Mouse (Mus musculus) liver, embryonic 14.5 days (tissue): ENCODE data around the gene Asic1. TPM values are rescaled to one million over a fixed set of nuclear protein-coding genes. Genes with fewer than 3 reads are reported as not detected.
A peak's percentile ranks its signal among the peaks of the same experiment; 100 is the strongest.

ENCODE experiments used
- ATAC-seq: fragments of 200-750 bp; cut with Nextera tagmentation; 2 replicates; pipeline ENCODE4 v1.8.0; 2017; ENCODE audit warnings: moderate number of reproducible peaks, mild to moderate bottlenecking, moderate library complexity; ENCODE audit not compliant: insufficient read depth
- DNase-seq, 3 experiments: peaks; one replicate each; pipeline ENCODE4 v3.0.0-alpha.2; 2012 to 2013; ENCODE audit warnings: low read depth in 3 of 3, low spot score in 3 of 3
- H3K27ac ChIP-seq: fragments of 300-500 bp; sonication (generic); 2 replicates; pipeline ENCODE4 v1.5.1; 2014; ENCODE audit warnings: moderate library complexity, mild to moderate bottlenecking, control low read depth, inconsistent platforms
- H3K27me3 ChIP-seq: fragments of 300-500 bp; sonication (generic); 2 replicates; pipeline ENCODE4 v1.6.1; 2014; ENCODE audit warnings: mild to moderate bottlenecking, low read length, moderate library complexity; ENCODE audit not compliant: control insufficient read depth, insufficient read depth
- H3K36me3 ChIP-seq: fragments of 300-500 bp; sonication (generic); replicated peaks from 2 replicates; pipeline ENCODE4 v1.6.1; 2014; ENCODE audit warnings: low read depth; ENCODE audit not compliant: control insufficient read depth, insufficient read depth
- H3K4me1 ChIP-seq, 2 experiments: fragments of 200-500 bp in 1 of 2; fragments of 300-500 bp in 1 of 2; sonication (generic) in 1 of 2; replicated peaks; 2 replicates each; pipeline ENCODE4 v1.6.1; 2012 to 2014; ENCODE audit warnings: antibody characterized with exemption in 1 of 2, inconsistent platforms in 1 of 2, low read length in 1 of 2; ENCODE audit not compliant: control insufficient read depth in 2 of 2, insufficient read depth in 2 of 2
- H3K4me2 ChIP-seq: fragments of 300-500 bp; sonication (generic); 2 replicates; pipeline ENCODE4 v1.6.1; 2014; ENCODE audit warnings: low read depth, mild to moderate bottlenecking, control low read depth, moderate library complexity
- H3K4me3 ChIP-seq, 2 experiments: fragments of 200-500 bp in 1 of 2; fragments of 300-500 bp in 1 of 2; sonication (generic) in 1 of 2; 2 replicates each; pipeline ENCODE4 v1.5.1; 2012 to 2014; ENCODE audit warnings: low read depth in 2 of 2, low read length in 2 of 2, mild to moderate bottlenecking in 2 of 2, control low read depth in 1 of 2, inconsistent platforms in 1 of 2, moderate library complexity in 1 of 2; ENCODE audit not compliant: insufficient read depth in 1 of 2
- H3K9ac ChIP-seq: fragments of 300-500 bp; sonication (generic); replicated peaks from 2 replicates; pipeline ENCODE4 v1.6.1; 2014; ENCODE audit warnings: mild to moderate bottlenecking, control low read depth, moderate library complexity
- H3K9me3 ChIP-seq: fragments of 300-500 bp; sonication (generic); 2 replicates; pipeline ENCODE4 v1.6.1; 2016; ENCODE audit warnings: low read length, mixed read lengths; ENCODE audit not compliant: control insufficient read depth
- CTCF ChIP-seq: IDR thresholded peaks from 2 replicates; pipeline ENCODE4 v1.5.1; 2016; ENCODE audit warnings: antibody characterized with exemption, low read depth, control low read depth
- EP300 ChIP-seq: IDR thresholded peaks from 2 replicates; pipeline ENCODE4 v1.6.1; 2016; ENCODE audit warnings: antibody characterized with exemption, low read depth
- WGBS: fragments of 180-500 bp; shearing (Covaris S2); extraction: QIAGEN DNeasy Blood & Tissue Kit; methylation state at CpG from one replicate; pipeline ENCODE4 v1.1.7; 2014; ENCODE audit not compliant: insufficient replicate concordance; 5-methylcytosine and 5-hydroxymethylcytosine counted together
- polyA plus RNA-seq, 2 experiments: library from polyadenylated mRNA; depleted of rRNA in 1 of 2; stranded (reverse) in 1 of 2; unstranded in 1 of 2; fragments of >200 nt; fragmentation: Nextera tagmentation in 1 of 2; extraction: Ambion mirVana in 1 of 2; gene quantifications; 2 replicates each; pipeline versions ENCODE4 v1.2.1 to v1.2.3; 2012 to 2014

Asic1 gene
- polyA plus RNA-seq, 2 experiments = 0.04 to 0.15 TPM

- Histone ChIP-seq H3K9ac (no peak overlapping the region), H3K4me1 (peaks cover 9 to 10% of the 10 kb centered on the region in 2 experiments), H3K9me3 (no peaks in the 10 kb centered on the region), H3K27me3 (peaks cover 81% of the 10 kb centered on the region), H3K4me3 (no peak overlapping the region), H3K4me2 (no peak overlapping the region), H3K27ac (no peak overlapping the region), H3K36me3 (no peaks in the 10 kb centered on the region)
- ATAC-seq (no peak), DNase-seq (no peak)
- 10% methylated on average over 1 of the region's 1 CpGs for WGBS
- no peak for TF ChIP-seq EP300
- no peak for TF ChIP-seq CTCF
Observed at GRCm38 (mm10) chr15:99669392-99669791, 776 bp upstream of the Asic1 start.

DNA sequence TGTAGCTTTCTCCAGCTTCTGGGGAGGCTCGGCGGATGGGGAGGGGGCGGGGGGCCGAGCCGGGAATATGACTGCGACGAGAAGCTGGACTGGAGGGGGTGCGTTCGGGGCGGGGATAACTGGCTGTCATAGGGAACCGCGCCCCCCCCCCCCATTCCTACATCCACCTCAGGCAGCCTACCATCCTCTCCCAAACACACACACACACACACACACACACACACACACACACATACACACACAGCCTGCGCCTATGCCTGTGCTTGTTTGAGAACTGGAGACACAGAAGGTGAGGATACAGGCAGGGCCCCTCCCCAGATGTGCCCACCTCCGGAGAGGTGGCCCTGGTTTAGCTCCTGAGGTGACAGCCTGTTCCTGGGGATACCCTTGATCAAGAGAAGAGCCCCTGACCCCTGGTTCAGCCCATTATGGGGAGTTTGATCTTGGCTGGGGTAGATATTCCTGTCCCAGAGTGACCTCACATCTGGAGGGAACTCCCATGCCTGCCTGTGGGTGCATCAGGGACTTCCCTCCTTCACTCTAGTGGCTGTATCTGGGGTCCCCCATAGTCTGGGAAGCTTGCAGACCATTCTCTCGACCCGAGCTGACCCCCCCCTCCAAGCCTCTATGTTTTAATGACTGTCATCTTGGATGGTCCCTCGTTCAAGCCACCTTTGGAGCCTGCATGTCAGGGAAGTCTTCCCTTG, 949 bp downstream of the Asic1 start:
- H3K27ac ChIP-seq = no peak overlapping the region
- peak overlapping the region; percentile 54 for H3K4me2 ChIP-seq
- WGBS = 15% methylated on average over 6 of the region's 17 CpGs
- peaks cover 69% of the 10 kb centered on the region for H3K27me3 ChIP-seq
- ATAC-seq (no peak), DNase-seq (no peak)
- H3K4me3 ChIP-seq = peak overlapping the region in 1 of 2 experiments; percentile 32; a peak in 2 of 4 replicates
- H3K9ac ChIP-seq = no peak overlapping the region
- H3K36me3 ChIP-seq = no peaks in the 10 kb centered on the region
- H3K4me1 ChIP-seq = no peaks in the 10 kb centered on the region; a peak in 1 of 4 replicates
- no peaks in the 10 kb centered on the region for H3K9me3 ChIP-seq
- TF ChIP-seq CTCF = no peak

GRCm38 (mm10) chr15:99671783-99672182, 1.6 kb downstream of the Asic1 start:
- TF ChIP-seq CTCF (no peak), EP300 (no peak)
- DNase-seq = no peak
- Histone ChIP-seq H3K9ac (no peak overlapping the region), H3K4me3 (no peak overlapping the region), H3K4me2 (no peak overlapping the region), H3K36me3 (no peaks in the 10 kb centered on the region), H3K27ac (no peak overlapping the region), H3K4me1 (no peaks in the 10 kb centered on the region; a peak in 1 of 4 replicates), H3K9me3 (no peaks in the 10 kb centered on the region), H3K27me3 (peaks cover 62% of the 10 kb centered on the region)
- no peak for ATAC-seq
- WGBS = 52% methylated on average over 14 of the region's 14 CpGs

DNA sequence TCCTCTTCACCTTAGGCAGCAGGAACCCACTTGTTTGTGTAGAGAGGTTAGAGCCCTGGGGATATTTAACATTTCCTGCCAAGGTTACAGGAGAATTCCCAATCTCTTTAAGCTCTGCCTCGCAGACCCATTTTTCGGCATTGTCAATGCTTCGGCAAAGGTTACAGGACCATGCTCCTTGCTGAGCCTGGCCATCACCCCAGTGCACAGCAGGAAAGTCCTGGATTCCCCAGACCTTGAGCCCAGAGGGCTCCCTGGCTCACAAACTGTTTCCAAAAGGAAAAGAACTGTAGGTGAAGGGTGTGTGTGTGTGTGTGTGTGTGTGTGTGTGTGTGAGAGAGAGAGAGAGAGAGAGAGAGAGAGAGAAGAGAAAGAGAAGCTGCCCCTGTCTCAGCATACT, 4.7 kb downstream of the Asic1 start:
- no peak overlapping the region for H3K4me3 ChIP-seq
- 69% methylated on average over 3 of the region's 3 CpGs for WGBS
- H3K9me3 ChIP-seq = no peaks in the 10 kb centered on the region
- no peak overlapping the region for H3K9ac ChIP-seq
- no peaks in the 10 kb centered on the region; a peak in 1 of 4 replicates for H3K4me1 ChIP-seq
- no peak for DNase-seq
- TF ChIP-seq CTCF (no peak), EP300 (no peak)
- H3K27ac ChIP-seq = no peak overlapping the region
- H3K4me2 ChIP-seq = no peak overlapping the region
- no peak for ATAC-seq
- H3K27me3 ChIP-seq = peaks cover 38% of the 10 kb centered on the region
- H3K36me3 ChIP-seq = no peaks in the 10 kb centered on the region

DNA sequence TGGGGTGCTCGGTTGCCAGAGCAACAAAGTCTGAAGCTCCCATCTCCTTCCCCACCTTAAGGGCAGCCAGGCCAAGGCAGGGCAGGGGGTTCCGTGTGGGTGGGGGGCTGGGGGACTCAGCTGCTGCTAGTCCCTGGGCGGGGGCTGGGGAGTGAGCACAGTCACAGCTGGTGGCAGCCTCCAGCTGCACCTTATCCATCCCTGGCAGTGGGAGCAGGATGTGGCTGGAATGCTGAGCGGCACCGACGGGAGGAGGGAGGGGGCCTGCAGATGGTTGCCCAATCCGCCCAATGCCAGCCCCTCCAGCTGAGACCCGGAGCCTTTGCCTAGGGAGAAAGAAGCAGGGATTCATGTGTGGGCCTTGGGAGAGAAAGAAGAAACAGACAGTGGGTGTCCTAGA, 6.9 kb downstream of the Asic1 start:
- Histone ChIP-seq H3K27me3 (peaks cover 15% of the 10 kb centered on the region), H3K4me2 (no peak overlapping the region), H3K27ac (no peak overlapping the region), H3K9me3 (no peaks in the 10 kb centered on the region), H3K9ac (no peak overlapping the region), H3K36me3 (no peaks in the 10 kb centered on the region), H3K4me1 (no peaks in the 10 kb centered on the region; a peak in 1 of 4 replicates), H3K4me3 (no peak overlapping the region)
- TF ChIP-seq CTCF (no peak), EP300 (no peak)
- ATAC-seq (no peak), DNase-seq (no peak)
- 52% methylated on average over 8 of the region's 8 CpGs for WGBS
